Mouse (Mus musculus): Measurements from ENCODE around the gene Tor1aip2. TPM values are rescaled to one million over a fixed set of nuclear protein-coding genes. Genes with fewer than 3 reads are reported as not detected.
A peak's percentile ranks its signal among the peaks of the same experiment; 100 is the strongest.

Tor1aip2 gene
- polyA plus RNA-seq, 1 experiment, result 54.6 TPM

DNA sequence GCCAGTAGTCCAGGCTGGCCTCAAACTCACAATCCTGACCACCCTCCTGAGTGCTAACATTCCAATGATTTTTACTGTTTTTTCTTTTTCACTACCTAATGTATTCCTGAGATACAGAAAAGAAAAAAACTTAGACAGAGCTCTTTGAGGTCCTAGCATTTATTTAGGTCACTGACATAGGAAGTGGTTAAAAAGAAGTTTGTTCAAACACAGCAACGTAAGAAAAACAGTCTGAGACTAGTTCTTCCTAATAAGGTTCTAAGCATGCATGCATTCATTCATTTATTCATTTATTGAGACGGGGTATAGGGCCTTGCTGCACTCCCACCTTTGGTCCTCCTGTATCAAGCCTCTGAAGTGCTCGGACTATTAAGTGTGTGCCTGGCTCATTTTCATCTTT lies 7.4 kb upstream of the Tor1aip2 start:
- no peak overlapping the region for H3ac ChIP-seq (ENCODE audit: control insufficient read depth, insufficient read length)
- H3K4me3 ChIP-seq, result no peak overlapping the region
- TF ChIP-seq CEBPB (IDR thresholded peaks at IDR 0.05; ENCODE audit: insufficient read depth, poor library complexity, severe bottlenecking) (no peak), MYOG (IDR thresholded peaks at IDR 0.05; ENCODE audit: control insufficient read depth in 1 of 3, insufficient read depth in 1 of 3, insufficient read length in 2 of 3, low read depth in 2 of 3) (no peak), MAX (IDR thresholded peaks at IDR 0.05; ENCODE audit: low read depth) (no peak), POLR2AphosphoS2 (IDR thresholded peaks at IDR 0.05; ENCODE audit: insufficient read length, low read depth) (no peak), TCF12 (IDR thresholded peaks at IDR 0.05; ENCODE audit: insufficient read depth, poor library complexity, severe bottlenecking) (no peak), TCF3 (IDR thresholded peaks at IDR 0.05; ENCODE audit: insufficient read length, low read depth) (no peak), USF1 (IDR thresholded peaks at IDR 0.05; ENCODE audit: low read depth) (no peak), POLR2A (IDR thresholded peaks at IDR 0.05; ENCODE audit: insufficient read length, low read depth) (no peak), SRF (IDR thresholded peaks at IDR 0.05; ENCODE audit: control insufficient read depth, insufficient read length, low read depth) (no peak), REST (IDR thresholded peaks at IDR 0.05; ENCODE audit: insufficient read depth, insufficient read length) (no peak), MYOD1 (IDR thresholded peaks at IDR 0.05; ENCODE audit: control insufficient read depth in 1 of 3, insufficient read length in 2 of 3, low read depth in 2 of 3) (no peak), E2F4 (IDR thresholded peaks at IDR 0.05; ENCODE audit: insufficient read depth) (no peak)
- peaks cover 13% of the 10 kb centered on the region for H3K36me3 ChIP-seq (ENCODE audit: control insufficient read depth, insufficient read depth)
- no peaks in the 10 kb centered on the region for H3K27me3 ChIP-seq (ENCODE audit: control insufficient read depth, insufficient read depth, insufficient read length)
- no peak overlapping the region for H3K4me2 ChIP-seq (ENCODE audit: low read depth)
- no peaks in the 10 kb centered on the region for H3K79me2 ChIP-seq (ENCODE audit: control insufficient read depth, insufficient read depth)

DNA sequence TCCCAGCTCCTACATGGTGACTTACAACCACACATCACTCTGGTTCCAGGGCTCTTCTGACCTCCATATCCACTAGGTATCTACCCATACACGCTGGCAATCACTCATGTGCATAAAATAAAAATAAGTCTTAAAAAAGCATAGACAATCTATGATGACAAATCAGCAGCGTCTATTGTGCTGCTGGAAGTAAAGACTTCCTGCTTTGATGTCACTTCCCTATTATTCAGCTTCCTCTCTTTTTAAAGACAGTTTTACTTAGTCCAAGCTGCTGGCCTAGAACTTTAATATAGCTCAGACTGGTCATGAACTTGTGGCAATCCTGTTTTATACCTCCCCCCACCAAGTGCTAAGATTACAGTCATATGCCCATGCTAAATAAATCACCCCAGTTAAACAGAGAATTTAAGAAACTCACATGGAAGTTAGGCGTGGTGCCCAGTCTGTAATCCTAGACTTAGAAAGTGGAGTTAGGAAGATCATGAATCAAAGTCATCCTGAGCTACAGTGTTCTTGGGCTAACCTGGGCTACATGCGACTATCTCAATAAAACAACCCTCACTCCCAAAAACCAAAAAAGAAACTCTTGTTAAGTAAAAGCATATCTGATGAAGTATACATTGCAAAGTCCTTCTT lies 6.7 kb upstream of the Tor1aip2 start:
- H3ac ChIP-seq (ENCODE audit: control insufficient read depth, insufficient read length), result no peak overlapping the region
- no peaks in the 10 kb centered on the region for H3K27me3 ChIP-seq (ENCODE audit: control insufficient read depth, insufficient read depth, insufficient read length)
- no peak overlapping the region for H3K4me3 ChIP-seq
- no peaks in the 10 kb centered on the region for H3K79me2 ChIP-seq (ENCODE audit: control insufficient read depth, insufficient read depth)
- TF ChIP-seq POLR2A (IDR thresholded peaks at IDR 0.05; ENCODE audit: insufficient read length, low read depth) (no peak), MYOD1 (IDR thresholded peaks at IDR 0.05; ENCODE audit: control insufficient read depth in 1 of 3, insufficient read length in 2 of 3, low read depth in 2 of 3) (no peak), POLR2AphosphoS2 (IDR thresholded peaks at IDR 0.05; ENCODE audit: insufficient read length, low read depth) (no peak), TCF12 (IDR thresholded peaks at IDR 0.05; ENCODE audit: insufficient read depth, poor library complexity, severe bottlenecking) (no peak), REST (IDR thresholded peaks at IDR 0.05; ENCODE audit: insufficient read depth, insufficient read length) (no peak), MYOG (IDR thresholded peaks at IDR 0.05; ENCODE audit: control insufficient read depth in 1 of 3, insufficient read depth in 1 of 3, insufficient read length in 2 of 3, low read depth in 2 of 3) (no peak), USF1 (IDR thresholded peaks at IDR 0.05; ENCODE audit: low read depth) (no peak), E2F4 (IDR thresholded peaks at IDR 0.05; ENCODE audit: insufficient read depth) (no peak)
- no peak overlapping the region for H3K4me2 ChIP-seq (ENCODE audit: low read depth)
- H3K36me3 ChIP-seq (ENCODE audit: control insufficient read depth, insufficient read depth), result peaks cover 13% of the 10 kb centered on the region

DNA sequence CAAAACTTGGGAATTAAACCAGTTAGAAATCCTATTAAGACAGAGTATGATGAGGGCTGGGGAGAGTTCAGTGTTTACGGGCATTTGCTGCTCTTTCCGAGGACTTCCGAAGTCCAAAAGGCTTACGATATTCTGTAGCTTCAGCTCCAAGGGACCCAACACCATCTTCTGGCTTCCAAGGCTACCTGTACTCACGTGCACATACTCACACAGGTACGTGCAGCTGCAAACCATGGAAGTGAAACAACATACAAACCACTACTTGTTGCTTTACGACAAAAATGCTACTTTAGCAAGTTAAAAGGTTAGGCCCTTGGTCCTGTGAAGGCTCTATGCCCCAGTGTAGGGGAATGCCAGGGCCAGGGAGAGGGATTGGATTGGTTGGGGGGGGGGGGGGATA lies 1.3 kb upstream of the Tor1aip2 start:
- no peak overlapping the region for H3K4me2 ChIP-seq (ENCODE audit: low read depth)
- H3K79me2 ChIP-seq (ENCODE audit: control insufficient read depth, insufficient read depth), result peaks cover 31% of the 10 kb centered on the region
- peaks cover 13% of the 10 kb centered on the region for H3K36me3 ChIP-seq (ENCODE audit: control insufficient read depth, insufficient read depth)
- no peak overlapping the region for H3K4me3 ChIP-seq
- no peak overlapping the region for H3ac ChIP-seq (ENCODE audit: control insufficient read depth, insufficient read length)
- no peaks in the 10 kb centered on the region for H3K27me3 ChIP-seq (ENCODE audit: control insufficient read depth, insufficient read depth, insufficient read length)
- TF ChIP-seq SRF (IDR thresholded peaks at IDR 0.05; ENCODE audit: control insufficient read depth, insufficient read length, low read depth) (no peak), USF1 (IDR thresholded peaks at IDR 0.05; ENCODE audit: low read depth) (no peak), TCF12 (IDR thresholded peaks at IDR 0.05; ENCODE audit: insufficient read depth, poor library complexity, severe bottlenecking) (no peak), MAX (IDR thresholded peaks at IDR 0.05; ENCODE audit: low read depth) (no peak), CEBPB (IDR thresholded peaks at IDR 0.05; ENCODE audit: insufficient read depth, poor library complexity, severe bottlenecking) (no peak), POLR2AphosphoS2 (IDR thresholded peaks at IDR 0.05; ENCODE audit: insufficient read length, low read depth) (no peak), POLR2A (IDR thresholded peaks at IDR 0.05; ENCODE audit: insufficient read length, low read depth) (no peak), TCF3 (IDR thresholded peaks at IDR 0.05; ENCODE audit: insufficient read length, low read depth) (no peak), MYOD1 (IDR thresholded peaks at IDR 0.05; ENCODE audit: control insufficient read depth in 1 of 3, insufficient read length in 2 of 3, low read depth in 2 of 3) (no peak), E2F4 (IDR thresholded peaks at IDR 0.05; ENCODE audit: insufficient read depth) (no peak), MYOG (IDR thresholded peaks at IDR 0.05; ENCODE audit: control insufficient read depth in 1 of 3, insufficient read depth in 1 of 3, insufficient read length in 2 of 3, low read depth in 2 of 3) (no peak), REST (IDR thresholded peaks at IDR 0.05; ENCODE audit: insufficient read depth, insufficient read length) (no peak)

DNA sequence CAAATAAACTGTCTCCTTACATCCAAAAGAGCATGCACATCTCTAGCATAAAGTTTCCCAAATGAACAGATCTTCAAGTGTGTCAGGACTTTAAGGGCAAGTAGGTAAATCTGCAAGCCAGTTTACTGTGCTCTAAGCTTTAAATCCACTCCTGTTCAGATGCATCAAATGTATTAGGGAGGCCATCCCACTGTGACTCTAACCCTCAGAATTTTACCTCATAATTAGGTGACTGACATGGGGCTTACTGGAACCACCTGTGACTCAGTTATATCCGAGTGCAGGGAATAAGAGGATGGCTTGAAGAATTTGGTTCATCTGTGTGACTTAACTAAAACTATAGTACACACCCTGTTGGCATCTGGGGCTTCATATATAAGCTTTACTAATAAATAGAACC lies 542 bp upstream of the Tor1aip2 start:
- TF ChIP-seq REST (IDR thresholded peaks at IDR 0.05; ENCODE audit: insufficient read depth, insufficient read length), result no peak
- TF ChIP-seq TCF3 (IDR thresholded peaks at IDR 0.05; ENCODE audit: insufficient read length, low read depth), result no peak
- no peak for TF ChIP-seq POLR2A (IDR thresholded peaks at IDR 0.05; ENCODE audit: insufficient read length, low read depth)
- TF ChIP-seq POLR2AphosphoS2 (IDR thresholded peaks at IDR 0.05; ENCODE audit: insufficient read length, low read depth), result no peak
- no peak for TF ChIP-seq E2F4 (IDR thresholded peaks at IDR 0.05; ENCODE audit: insufficient read depth)
- TF ChIP-seq MAX (IDR thresholded peaks at IDR 0.05; ENCODE audit: low read depth), result no peak
- TF ChIP-seq CEBPB (IDR thresholded peaks at IDR 0.05; ENCODE audit: insufficient read depth, poor library complexity, severe bottlenecking), result no peak
- TF ChIP-seq MYOG (IDR thresholded peaks at IDR 0.05; ENCODE audit: control insufficient read depth in 1 of 3, insufficient read depth in 1 of 3, insufficient read length in 2 of 3, low read depth in 2 of 3), result no peak
- TF ChIP-seq MYOD1 (IDR thresholded peaks at IDR 0.05; ENCODE audit: control insufficient read depth in 1 of 3, insufficient read length in 2 of 3, low read depth in 2 of 3), result no peak
- no peak for TF ChIP-seq USF1 (IDR thresholded peaks at IDR 0.05; ENCODE audit: low read depth)
- no peak for TF ChIP-seq SRF (IDR thresholded peaks at IDR 0.05; ENCODE audit: control insufficient read depth, insufficient read length, low read depth)
- no peak for TF ChIP-seq TCF12 (IDR thresholded peaks at IDR 0.05; ENCODE audit: insufficient read depth, poor library complexity, severe bottlenecking)
- peak overlapping the region; percentile 40 for H3ac ChIP-seq (ENCODE audit: control insufficient read depth, insufficient read length)
- peaks cover 13% of the 10 kb centered on the region for H3K36me3 ChIP-seq (ENCODE audit: control insufficient read depth, insufficient read depth)
- H3K4me2 ChIP-seq (ENCODE audit: low read depth), result peak overlapping the region; percentile 97
- H3K27me3 ChIP-seq (ENCODE audit: control insufficient read depth, insufficient read depth, insufficient read length), result no peaks in the 10 kb centered on the region
- H3K4me3 ChIP-seq, result peak overlapping the region; percentile 75
- peaks cover 38% of the 10 kb centered on the region for H3K79me2 ChIP-seq (ENCODE audit: control insufficient read depth, insufficient read depth)

All from myocyte (in vitro differentiated cells).